ENCODE assay signal across 9 mouse cellular contexts in the genomic region with DNA sequence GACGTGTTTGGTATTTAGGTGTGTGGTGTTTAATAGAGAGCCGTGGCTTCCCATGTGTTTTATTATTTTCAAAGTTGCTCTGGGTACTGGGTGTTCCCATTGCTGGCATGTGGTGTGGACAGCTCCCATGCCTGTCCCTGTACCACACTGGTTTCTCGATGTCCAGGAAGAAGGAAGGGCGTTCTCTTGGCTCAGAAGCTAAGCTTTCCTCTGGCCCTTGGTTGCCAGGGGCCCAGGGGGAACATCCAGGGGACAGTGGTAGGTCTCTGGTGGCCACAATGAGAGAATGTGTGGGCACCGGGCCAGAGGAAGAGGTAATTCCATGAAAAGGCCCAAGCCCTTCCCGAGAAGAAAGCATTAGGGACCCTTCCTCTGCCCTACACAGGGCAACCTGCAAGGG. TPM values are rescaled to one million over a fixed set of nuclear protein-coding genes. Genes with fewer than 3 reads are reported as not detected.
A peak's percentile ranks its signal among the peaks of the same experiment; 100 is the strongest.
DNase-seq lines count a peak whose midpoint lies in the region; ATAC-seq and TF ChIP-seq lines count a peak whose summit lies in the region.
"Had no signal": no experiment of that assay in that cellular context is flagged by ENCODE, and none has a peak within 500 bp of the region (broad histone marks: within the 10 kb centered on the region; RNA-seq: fewer than 3 reads in every experiment).

No protein-coding gene starts in this region.

- no peaks in the 10 kb centered on the region for H3K36me3 ChIP-seq in forebrain, embryonic 12.5 days (replicated peaks)
- no peaks in the 10 kb centered on the region for H3K36me3 ChIP-seq in neural tube, embryonic 14.5 days (ENCODE audit: control insufficient read depth, insufficient read depth, low read length)
- H3K36me3 ChIP-seq: lung, embryonic 15.5 days had no signal

- H3K9me3 ChIP-seq in forebrain, embryonic 12.5 days = no peaks in the 10 kb centered on the region
- no peaks in the 10 kb centered on the region for H3K9me3 ChIP-seq in neural tube, embryonic 14.5 days (ENCODE audit: control insufficient read depth, low read length)
- H3K9me3 ChIP-seq: lung, embryonic 15.5 days had no signal

- TF ChIP-seq CTCF in left cerebral cortex, adult 2 months (IDR thresholded peaks at IDR 0.05) = no peak

- 58% methylated on average over 6 of the region's 6 CpGs for WGBS in forebrain, embryonic 12.5 days
- 63% methylated on average over 6 of the region's 6 CpGs for WGBS in neural tube, embryonic 14.5 days

- peak overlapping the region; percentile 92 for H3K27ac ChIP-seq in left cerebral cortex, adult 2 months
- peak overlapping the region; percentile 88; the same call in 1 of the 2 replicates for H3K27ac ChIP-seq in forebrain, embryonic 12.5 days
- H3K27ac ChIP-seq in neural tube, embryonic 14.5 days (ENCODE audit: low read depth, low read length) = peak overlapping the region; percentile 81
- H3K27ac ChIP-seq: lung, embryonic 15.5 days had no signal

- no peak overlapping the region for H3K9ac ChIP-seq in forebrain, embryonic 12.5 days
- peak overlapping the region; percentile 28; the same call in 1 of the 2 replicates for H3K9ac ChIP-seq in neural tube, embryonic 14.5 days (replicated peaks; ENCODE audit: low read depth, low read length)
- H3K9ac ChIP-seq: lung, embryonic 15.5 days had no signal

- no peak for ATAC-seq in forebrain, embryonic 12.5 days (ENCODE audit: low FRiP score)
- no peak for ATAC-seq in neural tube, embryonic 14.5 days (ENCODE audit: low read depth)
- ATAC-seq: Patski had no signal

- peaks cover 9% of the 10 kb centered on the region; the same call in 1 of the 2 replicates for H3K27me3 ChIP-seq in forebrain, embryonic 12.5 days
- H3K27me3 ChIP-seq in neural tube, embryonic 14.5 days (ENCODE audit: control insufficient read depth, insufficient read depth, low read length) = no peaks in the 10 kb centered on the region

- intact Hi-C loops in left cerebral cortex, adult 2 months (cut with DNase I) = loop anchor here (5.0 kb wide), 2 partner anchors 89 to 234 kb away; no protein-coding TSS in a partner anchor
- intact Hi-C loops in left cerebral cortex, postnatal 4 days (cut with DNase I) = loop anchor here (10.0 kb wide), 1 partner anchor 142 kb away; a partner anchor contains a TSS

- H3K4me1 ChIP-seq in forebrain, embryonic 12.5 days = peaks cover 26% of the 10 kb centered on the region
- peaks cover 27% of the 10 kb centered on the region for H3K4me1 ChIP-seq in neural tube, embryonic 14.5 days (ENCODE audit: control insufficient read depth, insufficient read depth, low read length)

- H3K4me3 ChIP-seq in left cerebral cortex, adult 2 months = no peak overlapping the region
- H3K4me3 ChIP-seq in forebrain, embryonic 12.5 days (replicated peaks) = no peak overlapping the region
- H3K4me3 ChIP-seq in neural tube, embryonic 14.5 days (ENCODE audit: low read depth, low read length) = no peak overlapping the region
- H3K4me3 ChIP-seq: lung, embryonic 15.5 days had no signal

- DNase-seq in left cerebral cortex, adult 2 months (ENCODE audit: extremely low spot score in 1 of 2, low spot score in 2 of 2) = no peak
- DNase-seq in left cerebral cortex, postnatal 4 days = no peak
- peak; percentile 49 for DNase-seq in kidney, adult 9 months
- DNase-seq in retina, embryonic 14.5 days (ENCODE audit: low spot score) = no peak
- no peak for DNase-seq in spleen, adult 18-20 months

- no peak overlapping the region for H3K4me2 ChIP-seq in forebrain, embryonic 12.5 days
- H3K4me2 ChIP-seq in neural tube, embryonic 14.5 days (ENCODE audit: low read depth, low read length) = no peak overlapping the region
- H3K4me2 ChIP-seq: lung, embryonic 15.5 days had no signal

RNA-seq across cellular contexts. Expression of a gene that starts 27.5 kb away (rescaled TPM):
- 10 to 100 TPM; 58.5 to 62.9 TPM for total RNA-seq in left cerebral cortex, adult 2 months (2021)
- total RNA-seq in left cerebral cortex, postnatal 4 days (2021) = 10 to 100 TPM; 89.8 to 90.7 TPM
- polyA plus RNA-seq in forebrain, embryonic 12.5 days (2016; fragmentation: Nextera tagmentation; extraction: Ambion mirVana) = 23.7 and 25.0 TPM in 2 replicates
- polyA plus RNA-seq in neural tube, embryonic 14.5 days (2014; fragmentation: Nextera tagmentation; extraction: Ambion mirVana) = 30.6 and 32.5 TPM in 2 replicates
